Mouse (Mus musculus) erythroblast, embryonic 14.5 days (primary cell): ENCODE data around the gene Atp6v1a. TPM values are rescaled to one million over a fixed set of nuclear protein-coding genes. Genes with fewer than 3 reads are reported as not detected.

Experiments
- H3K27me3 ChIP-seq: 2 replicates; pipeline ENCODE4 v1.6.1; 2012; ENCODE audit warnings: inconsistent platforms; ENCODE audit not compliant: control insufficient read depth
- H3K36me3 ChIP-seq: 2 replicates; pipeline ENCODE4 v1.6.1; 2012; ENCODE audit warnings: mild to moderate bottlenecking, inconsistent platforms; ENCODE audit not compliant: control insufficient read depth
- H3K4me1 ChIP-seq: 2 replicates; pipeline ENCODE4 v1.6.1; 2012; ENCODE audit warnings: inconsistent platforms; ENCODE audit not compliant: control insufficient read depth
- H3K4me3 ChIP-seq: replicated peaks from 2 replicates; pipeline ENCODE3; 2012; ENCODE audit warnings: moderate library complexity, mild to moderate bottlenecking, inconsistent platforms
- H3K9me3 ChIP-seq: 2 replicates; pipeline ENCODE4 v1.6.1; 2012; ENCODE audit warnings: low read length, inconsistent platforms, mixed read lengths; ENCODE audit not compliant: control insufficient read depth
- GATA1 ChIP-seq: IDR thresholded peaks from 2 replicates; pipeline ENCODE4 v1.6.1; 2012; ENCODE audit warnings: low read length, inconsistent platforms, mixed read lengths
- TAL1 ChIP-seq: IDR thresholded peaks from 3 replicates; pipeline ENCODE4 v1.6.1; 2012; ENCODE audit warnings: low read length, inconsistent platforms, mixed read lengths
- polyA plus RNA-seq: library from polyadenylated mRNA; stranded (reverse); fragments of >175 nt; gene quantifications from 2 replicates; pipeline ENCODE4 v1.2.3, GENCODE M21; 2012

The Atp6v1a gene
- polyA plus RNA-seq, 1 experiment, result 0.06 TPM

DNA sequence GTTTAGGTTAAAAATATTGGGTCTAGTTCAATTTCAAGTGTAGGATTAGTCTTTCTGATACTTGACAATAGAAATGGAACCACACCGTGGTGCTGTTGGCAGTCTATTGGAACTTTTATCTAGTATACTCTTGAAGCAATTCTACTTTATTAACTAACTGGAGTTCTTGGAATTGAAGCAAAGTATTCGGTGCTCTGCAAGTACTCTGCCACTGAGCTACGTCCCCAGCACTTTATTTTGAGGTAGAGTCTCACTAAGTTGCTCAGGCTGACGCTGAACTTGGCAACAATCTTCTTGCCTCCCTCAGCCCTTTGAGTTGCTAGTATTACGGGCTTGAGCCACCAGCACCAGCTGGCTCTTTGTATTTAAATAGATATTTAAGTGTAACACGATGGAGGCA is 2.0 kb upstream of the Atp6v1a start:
- no peaks in the 10 kb centered on the region for H3K27me3 ChIP-seq
- H3K36me3 ChIP-seq, result peaks cover 5% of the 10 kb centered on the region
- no peaks in the 10 kb centered on the region for H3K9me3 ChIP-seq
- H3K4me3 ChIP-seq, result peak overlapping the region; percentile 89
- peaks cover 46% of the 10 kb centered on the region for H3K4me1 ChIP-seq
- TF ChIP-seq TAL1, result no peak
- no peak for TF ChIP-seq GATA1

DNA sequence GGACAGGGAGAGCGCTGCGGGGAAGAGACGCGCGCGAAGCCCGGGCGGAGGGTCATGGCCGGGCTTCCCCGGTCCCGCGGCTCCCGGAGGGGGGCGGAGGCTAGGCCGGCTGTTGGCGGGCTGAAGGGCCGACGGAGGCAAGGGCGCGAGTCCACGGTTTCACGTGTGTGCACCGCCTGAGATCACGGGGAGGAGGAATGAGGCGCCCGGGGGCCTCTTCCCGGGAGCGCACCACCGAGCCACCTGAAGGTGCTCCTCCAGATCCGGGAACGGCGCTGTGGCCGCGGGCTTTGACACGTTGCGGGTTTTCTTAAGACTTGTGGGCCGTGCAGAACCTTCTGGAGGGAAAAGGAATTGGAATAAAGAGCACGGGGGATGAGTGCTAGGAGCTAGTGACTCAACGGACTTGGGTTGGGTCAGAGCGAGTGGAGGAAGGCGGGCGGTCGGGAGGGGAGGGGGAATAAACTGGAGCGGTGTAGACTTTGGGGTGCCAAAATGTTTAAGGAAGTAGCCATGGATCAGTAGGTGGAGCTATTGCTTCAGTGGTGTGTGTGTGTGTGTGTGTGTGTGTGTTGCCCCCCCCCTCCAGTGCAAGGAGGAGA is 782 bp upstream of the Atp6v1a start:
- Histone ChIP-seq H3K36me3 (peaks cover 2% of the 10 kb centered on the region; the same call in 1 of the 2 replicates), H3K4me3 (peak overlapping the region; percentile 89), H3K27me3 (no peaks in the 10 kb centered on the region), H3K4me1 (peaks cover 46% of the 10 kb centered on the region), H3K9me3 (no peaks in the 10 kb centered on the region)
- no peak for TF ChIP-seq TAL1
- no peak for TF ChIP-seq GATA1

DNA sequence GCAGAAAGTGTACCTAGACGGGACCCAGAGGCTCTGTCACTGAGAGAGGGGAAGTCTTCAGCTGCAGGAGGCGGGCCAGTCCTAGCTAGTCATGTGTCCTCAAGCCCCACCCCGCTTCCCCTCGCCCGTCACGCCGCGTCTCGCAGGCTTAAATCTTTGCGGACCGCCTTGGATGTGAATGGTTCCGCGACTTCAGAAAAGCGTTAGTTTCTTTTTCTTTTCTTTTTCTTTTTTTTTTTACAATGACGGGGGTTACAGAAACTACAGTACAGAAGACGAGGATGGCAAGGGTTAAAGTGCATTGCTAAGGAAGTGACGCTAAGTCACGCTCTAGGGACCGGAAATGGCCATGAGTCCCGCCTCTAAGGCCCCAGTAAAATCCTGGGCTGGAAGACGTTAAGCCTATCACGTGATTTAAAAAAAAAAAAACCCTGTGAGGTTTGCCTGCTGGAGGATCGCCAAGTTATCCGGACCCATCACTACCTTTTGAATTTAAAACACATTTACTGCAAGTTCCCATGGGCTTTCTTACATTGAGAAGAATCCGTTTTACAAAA is 448 bp downstream of the Atp6v1a start:
- Histone ChIP-seq H3K36me3 (peaks cover 2% of the 10 kb centered on the region; the same call in 1 of the 2 replicates), H3K4me1 (peaks cover 44% of the 10 kb centered on the region), H3K9me3 (no peaks in the 10 kb centered on the region), H3K4me3 (peak overlapping the region; percentile 89), H3K27me3 (no peaks in the 10 kb centered on the region)
- TF ChIP-seq GATA1 (no peak), TAL1 (no peak)

DNA sequence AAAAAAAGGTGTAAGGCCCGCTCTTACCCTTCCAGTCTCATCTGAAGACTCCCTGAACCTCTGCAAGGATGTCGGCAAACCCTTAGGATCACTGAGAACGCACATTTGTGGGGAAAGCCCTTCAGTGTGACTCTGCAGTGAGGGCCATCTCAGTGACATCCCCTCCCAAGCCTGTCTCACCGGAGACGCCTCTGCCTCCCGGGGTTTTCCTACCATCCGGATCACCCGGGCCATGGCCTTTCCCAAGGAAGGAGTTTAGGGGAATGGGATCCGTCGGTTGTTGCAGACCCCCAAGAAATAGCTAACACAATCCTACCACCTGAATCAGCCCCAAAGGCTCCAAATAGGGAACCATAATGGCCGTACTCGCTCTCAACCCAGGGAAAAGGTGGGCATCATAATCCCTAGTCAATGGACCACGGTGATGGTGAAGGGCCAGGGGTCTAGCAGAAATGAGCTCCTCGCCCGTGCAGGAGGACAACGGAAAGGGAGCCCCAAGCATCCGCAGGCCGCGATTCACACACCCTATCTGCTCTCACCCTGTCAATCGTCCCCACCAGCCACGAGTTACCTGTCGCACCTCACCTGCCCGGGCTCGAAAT is 1.0 kb downstream of the Atp6v1a start:
- Histone ChIP-seq H3K36me3 (no peaks in the 10 kb centered on the region), H3K4me1 (peaks cover 40% of the 10 kb centered on the region), H3K4me3 (peak overlapping the region; percentile 89), H3K27me3 (no peaks in the 10 kb centered on the region), H3K9me3 (no peaks in the 10 kb centered on the region)
- TF ChIP-seq GATA1, result no peak
- TF ChIP-seq TAL1, result no peak

DNA sequence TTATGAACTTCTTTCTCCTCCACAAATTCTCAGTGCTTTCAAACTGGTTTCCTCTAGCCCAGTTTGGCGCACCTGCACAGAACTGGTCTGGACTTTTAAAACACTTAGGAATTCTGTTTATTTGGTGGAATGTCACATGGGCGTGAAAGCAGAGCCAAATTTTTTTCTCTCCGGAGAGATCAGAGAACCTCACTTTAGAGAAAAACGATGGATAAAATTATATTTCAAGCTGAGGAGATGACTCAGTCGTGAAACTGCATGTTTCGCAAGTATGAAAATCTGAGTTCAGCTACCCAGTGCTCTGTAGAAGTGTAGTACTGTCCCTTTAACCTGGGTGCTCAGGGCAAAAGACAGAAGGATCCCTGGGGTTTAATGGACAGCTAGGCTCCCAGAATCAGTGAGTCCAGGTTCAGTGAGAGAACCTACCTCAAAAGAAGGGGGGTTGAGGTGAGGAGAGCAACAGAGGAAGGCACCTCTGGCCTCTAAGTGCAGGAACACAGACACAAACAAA is 2.9 kb downstream of the Atp6v1a start:
- Histone ChIP-seq H3K4me1 (peaks cover 25% of the 10 kb centered on the region), H3K27me3 (no peaks in the 10 kb centered on the region), H3K9me3 (no peaks in the 10 kb centered on the region), H3K36me3 (no peaks in the 10 kb centered on the region), H3K4me3 (no peak overlapping the region)
- TF ChIP-seq TAL1 (no peak), GATA1 (no peak)

DNA sequence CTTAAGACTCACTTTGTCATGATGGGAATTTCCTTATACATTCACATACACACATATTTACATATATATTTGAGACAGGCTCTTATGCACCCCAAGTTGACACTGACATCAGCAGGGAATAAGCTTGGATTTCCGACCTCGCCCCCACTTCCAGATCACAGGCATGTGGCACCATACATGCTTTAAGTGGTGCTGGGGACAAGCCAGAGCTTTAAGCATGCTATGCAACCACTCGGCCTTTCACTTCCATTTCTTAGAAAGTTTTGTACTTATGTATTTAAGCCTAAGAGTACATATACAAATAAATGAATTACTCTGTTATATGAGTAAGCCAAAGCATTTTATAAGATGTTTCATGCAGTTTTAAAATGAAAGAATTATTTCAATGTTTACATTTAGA is 6.3 kb downstream of the Atp6v1a start:
- no peaks in the 10 kb centered on the region for H3K27me3 ChIP-seq
- no peaks in the 10 kb centered on the region for H3K9me3 ChIP-seq
- TF ChIP-seq TAL1 (no peak), GATA1 (no peak)
- H3K4me3 ChIP-seq, result no peak overlapping the region
- H3K4me1 ChIP-seq, result peaks cover 11% of the 10 kb centered on the region
- no peaks in the 10 kb centered on the region for H3K36me3 ChIP-seq

DNA sequence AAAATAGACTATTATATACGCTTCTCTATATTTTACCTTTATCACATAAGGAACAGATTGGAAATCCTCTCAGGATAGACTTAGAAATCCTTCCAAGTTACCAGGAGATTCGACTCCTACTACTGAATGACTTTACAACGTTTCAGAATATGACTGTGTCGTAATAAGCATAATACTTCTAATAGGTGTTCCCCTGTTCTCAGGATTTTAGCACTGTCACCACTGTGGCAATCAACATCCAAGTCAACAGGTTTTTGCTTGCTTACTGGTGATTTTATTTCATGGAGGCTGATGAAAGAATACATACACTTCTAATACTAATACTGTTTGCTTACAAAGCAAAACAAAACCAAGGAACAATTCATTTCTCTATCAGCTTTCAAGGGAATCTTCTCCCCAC is 7.2 kb downstream of the Atp6v1a start:
- no peaks in the 10 kb centered on the region for H3K27me3 ChIP-seq
- H3K4me1 ChIP-seq, result peaks cover 5% of the 10 kb centered on the region
- H3K36me3 ChIP-seq, result no peaks in the 10 kb centered on the region
- no peak overlapping the region for H3K4me3 ChIP-seq
- no peak for TF ChIP-seq TAL1
- TF ChIP-seq GATA1, result no peak
- H3K9me3 ChIP-seq, result no peaks in the 10 kb centered on the region

DNA sequence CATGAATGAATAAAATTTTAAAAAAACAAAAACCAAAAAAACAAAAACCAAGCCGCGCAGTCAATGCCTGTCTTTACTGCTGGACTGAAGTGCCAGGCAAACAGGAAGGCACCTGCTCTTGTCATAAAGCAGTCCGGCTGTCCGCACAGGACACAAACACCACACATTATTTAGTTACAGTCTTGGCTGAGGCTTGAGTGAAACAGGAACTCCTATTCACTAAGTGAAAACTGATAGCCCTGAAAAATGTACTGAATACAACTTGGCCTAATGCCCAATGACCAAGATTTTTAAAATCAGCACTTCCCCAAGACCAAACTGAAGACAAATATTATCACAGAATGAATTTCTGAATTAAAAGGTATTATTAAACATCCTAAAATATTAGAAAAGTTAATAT is 13.1 kb downstream of the Atp6v1a start:
- Histone ChIP-seq H3K9me3 (no peaks in the 10 kb centered on the region), H3K27me3 (no peaks in the 10 kb centered on the region), H3K36me3 (no peaks in the 10 kb centered on the region), H3K4me1 (no peaks in the 10 kb centered on the region), H3K4me3 (no peak overlapping the region)
- no peak for TF ChIP-seq GATA1
- no peak for TF ChIP-seq TAL1

DNA sequence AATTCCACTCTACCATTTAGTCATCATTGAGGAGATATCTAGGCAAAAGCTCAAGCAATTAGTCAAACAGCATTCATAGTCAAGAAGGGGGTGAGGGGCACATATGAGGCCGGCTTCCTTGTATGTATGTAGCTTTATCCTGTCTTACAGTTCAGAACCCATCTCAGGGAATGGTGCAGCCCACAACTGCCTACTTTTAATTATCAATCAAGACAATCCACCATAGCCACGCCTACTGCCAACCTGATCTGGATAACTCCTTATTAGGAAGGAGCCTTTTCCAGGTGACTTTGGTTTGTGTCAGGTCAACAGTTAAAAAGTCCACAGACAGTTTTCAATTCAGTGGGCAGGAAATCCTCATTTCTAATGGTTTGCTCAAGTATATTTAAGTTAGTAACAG is 14.1 kb downstream of the Atp6v1a start:
- H3K4me1 ChIP-seq, result no peaks in the 10 kb centered on the region
- no peak overlapping the region for H3K4me3 ChIP-seq
- H3K36me3 ChIP-seq, result no peaks in the 10 kb centered on the region
- H3K9me3 ChIP-seq, result no peaks in the 10 kb centered on the region
- TF ChIP-seq GATA1 (no peak), TAL1 (no peak)
- no peaks in the 10 kb centered on the region for H3K27me3 ChIP-seq
